Mouse (Mus musculus) granulocyte monocyte progenitor cell, adult 5-6 weeks (primary cell): ENCODE data around the gene Olfr1393. TPM values are rescaled to one million over a fixed set of nuclear protein-coding genes. Genes with fewer than 3 reads are reported as not detected.

ENCODE experiments used
- ATAC-seq: replicated peaks from 2 replicates; pipeline ENCODE4 v1.8.0; 2016; ENCODE audit warnings: mild to moderate bottlenecking, moderate TSS enrichment, inconsistent platforms; ENCODE audit not compliant: poor library complexity, severe bottlenecking
- total RNA-seq, 2 experiments: library from RNA; stranded (forward) in 1 of 2; stranded (reverse) in 1 of 2; fragments of 200-712, 200-1000 nt in 1 of 2; fragments of >200 nt in 1 of 2; fragmentation: Nextera tagmentation in 1 of 2; gene quantifications; 2 replicates each; pipeline ENCODE4 v1.2.3; 2014 to 2017

Olfr1393 gene
- total RNA-seq, 2 experiments from 2014 or later, result not detected

DNA sequence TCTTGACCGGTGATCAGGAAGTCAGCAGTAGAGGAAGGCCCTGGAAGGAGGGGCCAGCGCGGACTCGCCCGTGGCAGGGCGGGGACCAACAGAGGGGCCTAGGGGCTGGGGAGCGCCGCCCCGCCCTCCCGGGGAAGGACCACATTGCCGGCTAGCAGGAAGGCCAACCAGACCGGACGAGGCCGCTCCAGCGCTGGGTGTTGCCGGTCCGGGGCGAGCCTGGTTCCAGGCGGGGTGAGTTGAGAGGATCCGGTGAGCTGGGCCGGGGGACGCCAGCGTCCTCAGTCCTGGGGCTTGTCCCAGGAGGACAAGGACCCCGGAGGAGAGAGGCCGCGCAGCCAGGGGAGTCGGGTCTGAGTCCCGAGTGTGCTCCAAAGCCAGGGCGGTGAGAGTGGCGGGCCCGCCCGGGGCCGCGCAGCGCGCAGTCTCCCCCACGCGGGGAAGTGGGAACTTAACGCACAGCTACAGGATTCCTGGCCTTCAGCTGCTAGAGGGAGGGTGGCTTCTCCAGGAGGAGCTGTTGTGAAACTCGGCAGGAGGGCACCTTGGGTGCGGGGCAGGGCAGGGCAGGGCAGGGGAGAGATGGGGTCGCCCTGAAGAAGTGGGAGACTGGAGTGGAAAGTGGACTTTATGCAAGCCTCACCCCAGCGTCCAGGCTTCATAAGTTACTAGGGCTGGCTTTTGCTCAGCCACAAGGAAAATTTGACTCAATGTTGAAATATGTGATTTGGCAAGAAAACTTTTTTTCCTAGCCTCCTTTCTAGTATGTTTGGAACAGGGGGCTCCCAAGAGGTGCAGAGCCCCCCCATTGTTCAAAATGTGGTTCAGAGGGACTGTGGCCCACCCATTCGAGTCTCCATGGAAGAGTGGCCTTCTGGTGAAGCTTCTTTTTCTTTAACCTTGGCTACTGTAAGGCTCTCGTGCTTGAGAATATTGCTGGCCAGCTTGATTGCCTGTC, 27.4 kb upstream of the Olfr1393 start:
- peak; percentile 67 for ATAC-seq

- no peak for ATAC-seq
These were observed 26.7 kb upstream of the Olfr1393 start for GRCm38 (mm10) chr11:49251380-49251761.

DNA sequence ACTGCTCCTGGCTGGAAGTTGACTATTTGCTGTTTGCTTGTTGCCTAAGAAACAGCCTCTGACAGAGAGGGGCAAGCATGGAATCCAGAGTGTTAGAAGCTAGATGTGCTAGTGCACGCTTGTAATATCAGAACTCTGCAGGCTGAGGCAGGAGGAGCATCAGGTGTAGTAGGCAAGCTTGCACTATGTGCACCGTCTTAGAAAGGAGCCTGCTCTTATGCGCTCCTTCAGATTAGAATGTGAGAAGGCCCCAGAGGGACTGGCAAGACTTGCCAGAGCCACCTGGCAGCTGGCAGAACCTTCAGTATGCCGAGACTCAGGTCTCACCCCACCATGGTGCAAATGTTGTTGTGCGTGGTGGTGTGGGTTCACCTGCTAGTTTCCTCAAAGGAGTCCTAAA, 26.1 kb upstream of the Olfr1393 start:
- ATAC-seq, result no peak

DNA sequence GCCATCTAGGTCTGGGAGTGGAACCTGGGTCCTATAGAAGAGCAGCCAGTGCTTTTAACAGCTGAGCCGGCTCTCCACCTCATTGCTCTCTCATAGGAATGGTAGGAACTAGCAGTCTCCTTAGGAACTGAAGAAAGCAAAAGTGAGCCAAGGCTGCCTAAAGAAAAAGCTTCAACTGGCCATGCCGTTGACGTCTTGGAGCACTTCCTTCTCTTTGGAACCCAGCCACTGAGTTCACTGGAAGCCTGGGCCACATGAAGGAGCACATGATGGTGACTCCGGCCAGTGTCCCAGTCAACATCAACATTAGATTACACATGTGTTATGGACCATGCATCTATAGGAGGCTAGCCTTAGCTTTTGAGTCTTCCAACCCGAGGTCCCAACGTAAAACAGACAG, 25.1 kb upstream of the Olfr1393 start:
- ATAC-seq, result no peak

DNA sequence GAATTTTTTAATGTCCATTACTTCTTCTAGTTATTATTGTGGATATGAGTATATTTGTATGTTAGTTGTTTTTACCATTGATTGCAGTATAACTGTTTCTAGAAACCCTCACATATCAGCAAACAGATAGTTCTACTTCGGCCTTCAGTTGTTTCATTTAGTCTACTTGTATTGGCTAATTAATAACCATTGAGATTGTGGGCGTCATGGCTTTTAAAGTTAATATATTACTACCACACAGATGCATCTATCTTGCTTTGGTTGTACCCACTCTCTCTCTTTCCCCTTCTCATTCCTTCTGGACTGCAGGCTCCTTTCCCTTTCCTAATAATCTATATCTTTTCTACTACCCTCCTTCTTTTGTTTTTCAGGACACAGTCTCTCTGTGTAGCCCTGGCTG, 18.8 kb upstream of the Olfr1393 start:
- ATAC-seq, result no peak

DNA sequence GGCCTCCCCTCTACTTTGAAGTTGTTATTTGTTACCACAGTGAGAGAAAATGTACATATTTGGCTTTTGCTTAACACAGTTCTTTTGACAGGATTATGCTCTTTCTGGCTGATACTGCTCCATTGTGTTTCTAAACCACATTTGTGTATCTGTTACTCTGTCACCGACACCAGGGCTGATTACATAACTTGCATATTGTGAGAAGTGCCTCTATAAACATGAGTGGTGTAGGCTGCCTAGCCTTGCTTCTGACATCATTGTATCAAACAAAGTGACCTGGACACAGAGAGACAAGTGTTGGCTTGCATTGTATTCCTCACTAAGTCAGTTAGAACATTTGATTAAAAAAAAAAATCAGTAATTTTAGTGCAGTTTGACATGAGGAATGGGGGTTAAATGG, 18.3 kb upstream of the Olfr1393 start:
- peak; percentile 26; the same call in 1 of the 2 replicates for ATAC-seq

DNA sequence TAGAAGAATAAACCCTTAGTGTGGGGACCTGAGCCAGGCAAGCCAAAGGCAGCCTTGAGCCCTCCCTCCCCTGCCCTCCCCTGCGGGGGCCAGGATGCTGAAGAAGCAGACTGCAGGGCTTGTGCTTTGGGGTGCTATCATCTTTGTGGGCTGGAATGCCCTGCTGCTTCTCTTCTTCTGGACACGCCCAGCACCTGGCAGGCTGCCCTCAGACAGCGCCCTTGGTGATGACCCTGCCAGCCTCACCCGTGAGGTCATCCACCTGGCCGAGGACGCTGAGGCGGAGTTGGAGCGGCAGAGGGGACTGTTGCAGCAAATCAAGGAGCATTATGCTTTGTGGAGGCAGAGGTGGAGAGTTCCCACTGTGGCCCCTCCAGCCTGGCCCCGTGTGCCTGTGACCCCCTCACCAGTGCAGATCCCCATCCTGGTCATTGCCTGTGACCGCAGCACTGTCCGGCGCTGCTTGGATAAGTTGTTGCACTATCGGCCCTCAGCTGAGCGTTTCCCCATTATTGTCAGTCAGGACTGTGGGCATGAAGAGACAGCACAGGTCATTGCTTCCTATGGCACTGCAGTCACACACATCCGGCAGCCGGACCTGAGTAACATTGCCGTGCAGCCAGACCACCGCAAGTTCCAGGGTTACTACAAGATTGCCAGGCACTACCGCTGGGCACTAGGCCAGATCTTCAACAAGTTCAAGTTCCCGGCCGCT, 17.3 kb upstream of the Olfr1393 start:
- ATAC-seq, result no peak

DNA sequence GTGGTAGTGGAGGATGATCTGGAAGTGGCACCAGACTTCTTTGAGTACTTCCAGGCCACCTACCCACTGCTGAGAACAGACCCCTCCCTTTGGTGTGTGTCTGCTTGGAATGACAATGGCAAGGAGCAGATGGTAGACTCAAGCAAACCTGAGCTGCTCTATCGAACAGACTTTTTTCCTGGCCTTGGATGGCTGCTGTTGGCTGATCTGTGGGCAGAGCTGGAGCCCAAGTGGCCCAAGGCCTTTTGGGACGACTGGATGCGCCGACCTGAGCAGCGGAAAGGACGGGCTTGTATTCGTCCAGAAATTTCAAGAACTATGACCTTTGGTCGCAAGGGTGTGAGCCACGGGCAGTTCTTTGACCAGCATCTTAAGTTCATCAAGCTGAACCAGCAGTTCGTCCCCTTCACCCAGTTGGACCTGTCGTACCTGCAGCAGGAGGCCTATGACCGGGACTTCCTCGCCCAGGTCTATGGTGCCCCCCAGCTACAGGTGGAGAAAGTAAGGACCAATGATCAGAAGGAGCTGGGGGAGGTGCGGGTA, 16.7 kb upstream of the Olfr1393 start:
- ATAC-seq, result no peak

DNA sequence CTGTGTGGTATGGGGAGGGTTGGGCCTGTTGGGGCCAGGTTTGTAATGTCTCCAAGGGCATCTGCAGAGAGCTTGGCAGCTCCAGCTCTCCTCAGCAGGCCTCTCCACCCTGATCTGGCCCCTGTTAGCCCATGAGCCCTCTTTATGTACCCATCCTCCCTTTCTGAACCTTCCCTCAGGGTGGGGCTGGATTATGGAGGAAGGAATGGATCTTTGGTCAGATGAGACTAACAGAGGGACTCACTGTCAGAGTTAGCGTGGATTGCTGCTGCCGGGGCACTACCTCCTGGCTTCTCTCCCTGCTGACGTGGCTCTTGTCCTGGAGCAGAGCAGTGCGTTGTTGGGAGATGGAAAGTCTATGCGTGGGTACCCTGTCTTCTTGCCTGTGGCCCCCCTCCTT, 15.8 kb upstream of the Olfr1393 start:
- no peak for ATAC-seq

DNA sequence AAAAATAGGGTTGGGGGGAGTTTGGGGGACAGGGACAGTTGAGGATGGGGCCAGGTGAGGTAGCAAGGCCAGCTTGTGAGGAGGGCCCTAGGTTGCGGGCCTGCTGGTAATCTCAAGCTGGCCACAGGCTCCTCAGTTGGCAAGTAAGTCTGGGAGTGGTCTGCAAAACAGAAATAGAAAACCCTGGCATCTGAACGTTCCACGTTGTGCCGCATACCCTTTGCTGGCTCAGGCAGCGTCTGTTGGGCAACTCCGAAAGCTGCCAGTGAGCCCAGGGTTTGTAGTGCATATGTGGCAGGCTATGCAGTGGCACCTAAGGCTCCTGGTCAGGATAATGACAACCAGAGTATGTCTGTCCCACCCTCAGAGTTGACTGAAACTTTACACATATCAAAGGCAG, 15.0 kb upstream of the Olfr1393 start:
- no peak for ATAC-seq

DNA sequence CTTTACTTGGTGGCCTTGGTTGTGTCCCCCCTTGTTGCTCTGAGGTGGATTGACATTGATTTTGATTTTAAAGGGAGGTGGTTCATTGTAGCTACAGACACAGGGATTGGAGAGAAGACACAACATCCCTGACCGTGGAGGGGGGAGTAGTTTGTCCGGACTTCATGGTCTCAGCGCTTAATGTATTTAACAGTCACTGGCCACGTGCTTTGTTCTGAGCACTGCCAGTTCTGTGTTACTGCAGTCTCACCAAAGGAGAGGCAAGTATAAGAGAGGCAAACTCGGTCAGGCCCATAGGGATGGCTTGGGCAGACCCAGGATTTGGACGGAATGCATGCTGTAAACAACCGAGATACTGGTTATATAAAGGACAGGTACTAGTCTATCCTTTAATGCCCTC, 14.0 kb upstream of the Olfr1393 start:
- no peak for ATAC-seq

GRCm38 (mm10) chr11:49264622-49265021, 13.5 kb upstream of the Olfr1393 start:
- no peak for ATAC-seq

GRCm38 (mm10) chr11:49265101-49265500, 13.0 kb upstream of the Olfr1393 start:
- ATAC-seq, result no peak

GRCm38 (mm10) chr11:49266671-49267070, 11.4 kb upstream of the Olfr1393 start:
- no peak for ATAC-seq

- no peak for ATAC-seq
These were observed 10.8 kb upstream of the Olfr1393 start for GRCm38 (mm10) chr11:49267316-49267715.

DNA sequence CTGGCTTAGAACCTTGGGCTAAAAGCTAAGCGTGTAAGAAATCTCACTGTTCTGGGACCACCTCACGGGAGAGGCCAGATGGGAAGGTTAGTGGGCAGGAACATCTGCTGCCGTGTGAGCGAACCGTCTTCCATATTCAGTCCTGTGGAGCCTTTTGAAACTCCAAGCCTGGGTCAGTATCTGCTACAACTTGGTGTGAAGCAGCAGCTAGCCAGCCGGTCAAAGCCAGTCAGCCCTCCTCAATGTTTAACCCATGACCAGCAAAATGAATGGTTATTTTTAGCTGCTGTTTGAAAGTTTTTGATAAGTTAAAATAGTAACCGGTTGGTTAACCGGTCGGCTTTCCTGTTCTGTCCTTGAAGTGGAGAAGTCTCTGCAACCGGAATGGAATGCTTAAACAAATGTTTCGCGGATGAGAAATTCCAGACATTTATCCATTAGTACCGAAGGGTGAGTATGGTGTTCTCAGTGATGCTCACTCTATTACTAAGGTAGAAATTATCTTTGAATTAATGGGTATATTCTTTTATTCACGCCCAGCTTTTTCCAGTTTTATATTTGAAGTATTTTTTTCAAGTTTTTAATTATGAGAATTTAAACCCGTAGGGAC, 10.0 kb upstream of the Olfr1393 start:
- ATAC-seq, result no peak

DNA sequence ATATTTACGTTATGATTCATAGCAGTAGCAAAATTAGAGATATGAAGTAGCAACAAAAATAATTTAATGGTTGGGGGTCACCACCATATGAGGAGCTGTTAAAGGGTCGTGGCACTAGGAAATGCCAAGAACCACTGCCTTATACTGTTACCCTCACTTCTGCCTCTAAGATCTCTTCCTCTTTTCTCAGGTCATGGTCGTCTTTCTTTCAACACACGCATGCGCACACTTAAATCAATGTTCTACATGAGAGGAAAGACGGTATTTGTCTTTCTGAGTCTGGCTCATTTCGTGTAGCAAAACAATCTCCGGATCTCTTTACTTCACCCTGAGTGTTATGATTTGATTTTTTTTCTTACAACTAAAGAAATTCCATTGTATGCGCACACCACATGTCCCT, 8.3 kb upstream of the Olfr1393 start:
- peak; percentile 75 for ATAC-seq

- ATAC-seq, result no peak
These were observed 7.7 kb upstream of the Olfr1393 start for GRCm38 (mm10) chr11:49270368-49270767.

- ATAC-seq, result peak; percentile 78
These were observed 6.8 kb upstream of the Olfr1393 start for GRCm38 (mm10) chr11:49271334-49271733.

DNA sequence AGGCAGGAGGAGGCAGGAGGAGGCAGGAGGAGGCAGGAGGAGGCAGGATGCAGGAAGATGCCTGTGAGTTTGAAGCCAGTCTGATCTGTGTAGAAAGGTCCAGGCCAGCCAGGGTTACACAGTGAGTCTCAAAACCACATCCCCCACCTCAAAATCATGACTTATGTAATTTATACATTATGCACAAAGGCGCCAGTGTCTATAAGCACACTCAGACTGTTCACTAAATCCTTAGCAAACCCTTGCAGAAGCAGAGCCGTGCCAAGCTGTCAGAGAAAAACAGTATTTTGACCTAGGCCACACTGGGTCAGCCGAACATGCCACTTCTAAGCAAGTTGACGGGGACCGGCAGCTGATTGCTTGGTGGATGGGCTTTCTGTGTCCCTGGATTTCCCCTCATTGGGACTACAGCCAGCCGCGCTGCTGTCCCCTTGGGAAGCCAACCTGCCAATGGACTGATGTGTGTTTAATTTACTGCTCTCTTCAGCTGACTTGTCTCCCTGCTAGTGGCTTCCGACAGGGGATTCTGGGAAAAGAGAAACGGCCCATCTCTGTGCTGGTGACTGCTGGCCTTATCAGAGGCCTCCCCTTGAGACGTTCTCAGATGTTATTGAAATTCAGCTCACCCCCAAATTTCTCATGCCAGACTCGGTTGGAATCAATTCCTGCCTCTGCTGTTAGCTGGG, 4.1 kb upstream of the Olfr1393 start:
- ATAC-seq, result no peak
